Mouse (Mus musculus): ENCODE measurements around the gene Il3ra. TPM values are rescaled to one million over a fixed set of nuclear protein-coding genes. Genes with fewer than 3 reads are reported as not detected.

Gene Il3ra
- not detected for polyA plus RNA-seq (2014; fragmentation: Illumina TruSeq; extraction: RNeasy Lipid Tissue Mini Kit (QIAGEN cat#74804); ENCODE audit: low read depth, low replicate concordance)

DNA sequence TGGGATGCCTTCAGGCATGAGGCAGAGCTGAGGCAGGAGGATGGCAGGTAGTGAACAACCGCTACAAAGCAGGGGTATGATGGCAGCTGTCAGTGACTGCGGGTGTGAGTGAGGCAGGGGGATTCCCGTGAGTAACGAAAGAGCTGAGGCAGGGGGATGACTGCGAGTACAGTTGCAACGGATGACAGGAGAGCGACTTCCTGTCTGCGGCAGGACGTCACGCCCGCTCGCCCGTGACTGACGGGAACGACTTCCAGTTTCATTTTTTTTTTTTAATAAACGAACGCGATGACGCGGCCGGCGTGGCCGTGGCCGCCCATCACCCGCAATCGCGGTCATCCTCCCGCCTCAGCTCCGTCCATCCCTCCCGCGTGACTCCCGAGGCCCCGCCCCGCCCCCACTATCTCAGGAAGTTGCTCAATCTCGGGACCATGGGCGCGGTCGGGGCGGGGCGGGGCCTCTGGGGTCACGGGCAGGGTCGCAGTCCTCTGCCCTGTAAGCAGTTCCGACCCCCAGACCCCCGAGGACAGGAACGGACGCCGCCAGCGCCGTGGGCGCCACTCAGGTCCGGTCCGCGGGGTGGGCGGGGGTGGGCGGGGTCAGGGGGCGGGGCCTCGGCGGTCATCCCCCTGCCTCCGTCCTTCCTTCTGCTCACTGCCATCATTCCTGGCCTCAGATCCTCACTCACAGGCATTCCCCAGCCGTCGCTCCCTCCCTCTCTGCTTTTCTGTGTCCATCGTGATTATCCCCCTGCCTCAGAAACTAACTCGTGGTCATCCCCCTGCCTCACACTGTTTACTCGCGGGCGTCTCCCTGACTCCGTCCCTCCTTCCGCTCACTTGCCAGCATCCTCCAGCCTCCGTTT lies at the start of gene Il3ra:
Gene Il3ra, plus strand, starts transcription at position 328 of the 865 bp plus-strand sequence.

DNA sequence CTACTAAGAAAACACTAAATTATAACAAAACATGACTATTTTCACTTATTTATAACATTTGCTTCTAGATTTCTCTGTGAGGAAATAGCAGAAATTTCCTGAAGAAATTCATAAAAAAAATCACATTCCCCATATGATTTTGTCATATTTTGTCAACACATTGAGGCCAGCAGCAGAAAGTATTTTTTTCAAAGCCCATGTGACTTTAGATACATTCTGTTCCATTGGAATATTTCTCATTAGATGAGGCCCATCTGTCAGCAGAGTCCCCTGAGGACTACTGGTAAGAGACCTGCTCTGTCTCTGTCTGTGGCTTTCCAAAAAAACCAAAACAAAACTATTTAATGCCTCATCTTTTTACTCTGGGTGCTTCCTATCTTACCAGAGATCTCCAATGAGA lies 23.5 kb upstream of the Il3ra start, which contains the start of gene Olfr31:
Gene Olfr31, plus strand, starts transcription at position 301 of the 400 bp plus-strand sequence.

DNA sequence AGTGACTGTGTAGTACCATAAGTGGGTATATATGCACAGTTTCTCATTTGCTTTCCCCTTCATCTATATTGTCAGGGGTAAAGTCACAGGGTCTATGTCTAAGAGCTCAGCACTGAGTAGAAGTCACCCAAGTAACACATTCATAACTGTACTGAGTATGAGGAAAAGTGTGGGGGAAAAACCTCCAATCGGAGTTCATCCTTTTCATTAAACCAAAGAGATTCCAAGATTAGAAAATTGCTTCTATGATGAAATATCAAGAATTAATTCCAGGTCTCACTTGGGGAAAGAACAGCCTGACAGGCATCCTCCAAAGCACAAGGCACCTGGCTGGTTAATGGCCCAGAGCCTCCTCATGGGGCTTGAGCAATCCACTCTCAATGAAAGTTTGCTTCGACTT lies 54.9 kb downstream of the Il3ra start, which contains the start of gene Olfr721-ps1:
Gene Olfr721-ps1, plus strand, starts transcription at position 301 of the 400 bp plus-strand sequence.

Other genes with a start within 250 kb of the Il3ra start
- gene Psmd6, start 225.3 kb upstream of the Il3ra start, polyA plus RNA-seq (2014; fragmentation: Illumina TruSeq; extraction: RNeasy Lipid Tissue Mini Kit (QIAGEN cat#74804); ENCODE audit: low read depth, low replicate concordance), result 132 TPM
- gene Olfr720, start 159.4 kb upstream of the Il3ra start, polyA plus RNA-seq (2014; fragmentation: Illumina TruSeq; extraction: RNeasy Lipid Tissue Mini Kit (QIAGEN cat#74804); ENCODE audit: low read depth, low replicate concordance), result not detected
- gene Olfr31, start 23.4 kb upstream of the Il3ra start, polyA plus RNA-seq (2014; fragmentation: Illumina TruSeq; extraction: RNeasy Lipid Tissue Mini Kit (QIAGEN cat#74804); ENCODE audit: low read depth, low replicate concordance), result not detected
- not detected for gene Olfr721-ps1, start 55.0 kb downstream of the Il3ra start, polyA plus RNA-seq (2014; fragmentation: Illumina TruSeq; extraction: RNeasy Lipid Tissue Mini Kit (QIAGEN cat#74804); ENCODE audit: low read depth, low replicate concordance)

Measured in liver, adult 10 weeks (tissue).